Mouse (Mus musculus) olfactory bulb, adult 2 months (tissue): ENCODE results near the gene Polr2g.
A peak's percentile ranks its signal among the peaks of the same experiment; 100 is the strongest.

ENCODE experiments used
- CTCF ChIP-seq: fragments of 200-500 bp; IDR thresholded peaks from 2 replicates; pipeline ENCODE4 v1.5.1; 2012; ENCODE audit warnings: low read depth, mild to moderate bottlenecking, low read length, moderate library complexity; ENCODE audit not compliant: insufficient read depth
- POLR2A ChIP-seq: fragments of 200-500 bp; IDR thresholded peaks from 2 replicates; pipeline ENCODE4 v1.6.1; 2012; ENCODE audit warnings: mild to moderate bottlenecking, low read depth, low read length, moderate library complexity; ENCODE audit not compliant: insufficient read depth

DNA sequence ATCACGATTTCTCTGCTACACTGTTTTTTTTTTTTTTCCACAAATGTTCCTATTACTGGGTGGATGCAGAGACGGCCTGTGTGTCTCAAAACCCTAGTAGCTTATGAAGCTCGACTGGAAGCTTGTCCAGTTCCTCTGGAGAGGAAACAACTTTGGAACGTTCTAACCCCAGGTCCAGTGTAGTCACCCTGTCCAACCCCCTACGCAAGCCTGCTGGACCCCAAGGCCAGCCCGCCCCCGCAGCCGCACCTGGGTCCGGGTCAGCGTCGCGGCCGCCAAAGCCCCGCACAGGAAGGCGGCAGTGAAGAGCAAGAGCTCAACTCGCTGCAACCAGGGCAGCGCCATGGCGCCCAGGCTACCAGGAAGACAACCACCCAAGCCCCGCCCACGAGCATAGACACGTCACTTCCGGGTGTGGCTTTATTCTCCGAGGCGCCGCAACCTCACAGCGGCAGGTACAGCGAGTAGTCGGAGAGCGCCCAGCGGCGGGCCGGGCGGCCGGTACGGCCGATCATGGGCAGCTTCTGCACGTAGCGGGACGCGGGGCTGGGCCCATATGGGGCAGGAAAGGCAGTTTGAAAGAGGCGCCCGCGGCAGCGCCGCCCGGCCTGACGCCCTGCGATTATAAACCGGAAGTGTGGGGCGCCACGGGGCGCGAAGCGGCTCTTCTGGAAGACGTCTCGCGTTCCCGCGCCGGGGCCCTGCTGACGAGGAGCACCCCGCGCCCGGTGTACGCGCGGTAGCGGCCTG lies 24.1 kb downstream of the Polr2g start, which contains the start of gene Tmem179b:
- TF ChIP-seq POLR2A (peak; percentile 95), CTCF (no peak)
